Mouse (Mus musculus): ENCODE data around the gene Tmem156. TPM values are rescaled to one million over a fixed set of nuclear protein-coding genes. Genes with fewer than 3 reads are reported as not detected.
A peak's percentile ranks its signal among the peaks of the same experiment; 100 is the strongest.

The Tmem156 gene
- total RNA-seq, 2 experiments from 2014 or later, result 0.57 to 0.67 TPM

DNA sequence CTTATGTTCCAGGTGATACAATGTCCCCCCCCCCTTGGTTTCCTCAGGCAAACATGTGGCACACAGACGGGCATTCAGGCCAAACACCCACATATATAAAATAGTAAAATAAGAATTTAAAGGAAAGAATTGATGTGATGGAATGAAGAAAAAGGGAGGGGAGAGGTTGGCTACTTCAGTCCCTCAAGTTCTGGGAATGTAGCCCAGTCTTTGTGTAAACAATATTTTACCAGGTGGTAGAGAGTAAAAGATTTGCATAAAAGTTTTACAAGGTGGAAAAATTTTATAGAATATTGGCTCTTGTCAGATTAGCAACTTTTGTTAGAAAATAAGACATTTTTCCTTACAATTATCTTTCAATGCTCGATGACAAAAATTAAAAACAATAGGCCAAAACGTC is 4.9 kb upstream of the Tmem156 start:
- no peak for DNase-seq

DNA sequence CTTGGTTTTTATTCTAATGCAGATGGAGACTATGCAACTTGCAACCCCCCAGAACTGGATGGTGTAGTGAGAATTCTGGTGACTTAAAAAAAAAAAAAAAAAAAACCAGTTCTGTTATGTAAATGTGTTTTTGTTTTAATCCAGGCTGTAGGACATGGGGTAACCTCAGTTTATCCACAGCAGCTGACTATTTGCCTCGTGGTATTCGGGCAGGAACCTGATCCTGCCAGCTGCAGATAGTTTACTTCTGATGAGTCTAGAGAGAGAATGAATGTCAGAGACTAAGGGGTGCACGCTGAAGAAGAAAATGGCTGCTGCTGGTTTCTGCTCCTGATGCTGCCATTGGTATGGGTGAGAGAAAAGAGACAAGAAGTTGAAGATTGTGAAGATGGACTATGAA is 4.2 kb upstream of the Tmem156 start:
- no peak for DNase-seq

DNA sequence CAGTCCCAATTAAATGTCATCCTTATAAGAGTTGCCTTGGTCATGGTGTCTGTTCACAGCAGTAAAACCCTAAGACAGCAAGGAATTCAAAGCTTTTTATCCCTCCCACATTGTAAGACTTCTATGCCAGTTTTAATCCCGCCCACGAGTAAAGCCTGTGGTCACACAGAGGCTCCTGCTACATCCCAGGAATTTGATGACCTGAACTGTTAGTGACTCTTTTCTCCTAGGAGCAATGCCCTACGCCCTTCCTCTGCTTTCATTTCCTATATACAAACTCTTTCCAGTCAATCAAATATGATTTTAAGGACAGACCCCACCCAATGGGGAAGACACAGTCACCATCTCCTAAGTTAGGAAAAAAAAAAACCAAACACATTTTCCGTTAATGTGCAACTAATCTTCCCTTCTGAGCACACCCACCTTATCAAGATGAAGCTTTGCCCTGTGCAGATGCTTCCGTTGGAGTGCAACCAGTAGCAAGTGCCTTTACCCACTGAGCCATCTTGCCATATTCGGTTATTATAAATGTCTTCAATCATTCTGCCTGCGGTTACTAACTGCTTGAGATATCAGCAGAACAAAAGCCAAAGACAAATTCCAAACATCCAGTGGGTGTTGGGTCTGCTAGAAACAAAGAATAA is 3.1 kb upstream of the Tmem156 start:
- no peak for DNase-seq

DNA sequence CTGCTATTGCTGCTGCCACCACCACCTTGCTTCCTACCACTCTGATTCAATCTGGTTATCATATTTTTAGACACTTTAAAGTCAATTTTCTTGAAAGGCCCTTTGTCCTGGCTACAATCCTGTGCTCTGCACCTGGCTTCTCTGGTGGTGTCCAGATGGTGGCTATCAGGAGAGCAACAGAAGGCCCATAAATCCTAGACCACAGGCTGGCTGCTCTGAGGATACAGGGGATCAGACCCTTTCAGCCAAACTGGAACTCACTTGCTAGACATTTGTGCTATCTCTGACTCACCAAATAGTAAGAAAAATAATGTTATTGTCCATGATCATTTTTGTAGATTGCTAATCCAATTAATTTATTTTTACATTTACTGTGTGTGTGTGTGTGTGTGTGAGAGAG is 1.8 kb upstream of the Tmem156 start:
- DNase-seq, result no peak

DNA sequence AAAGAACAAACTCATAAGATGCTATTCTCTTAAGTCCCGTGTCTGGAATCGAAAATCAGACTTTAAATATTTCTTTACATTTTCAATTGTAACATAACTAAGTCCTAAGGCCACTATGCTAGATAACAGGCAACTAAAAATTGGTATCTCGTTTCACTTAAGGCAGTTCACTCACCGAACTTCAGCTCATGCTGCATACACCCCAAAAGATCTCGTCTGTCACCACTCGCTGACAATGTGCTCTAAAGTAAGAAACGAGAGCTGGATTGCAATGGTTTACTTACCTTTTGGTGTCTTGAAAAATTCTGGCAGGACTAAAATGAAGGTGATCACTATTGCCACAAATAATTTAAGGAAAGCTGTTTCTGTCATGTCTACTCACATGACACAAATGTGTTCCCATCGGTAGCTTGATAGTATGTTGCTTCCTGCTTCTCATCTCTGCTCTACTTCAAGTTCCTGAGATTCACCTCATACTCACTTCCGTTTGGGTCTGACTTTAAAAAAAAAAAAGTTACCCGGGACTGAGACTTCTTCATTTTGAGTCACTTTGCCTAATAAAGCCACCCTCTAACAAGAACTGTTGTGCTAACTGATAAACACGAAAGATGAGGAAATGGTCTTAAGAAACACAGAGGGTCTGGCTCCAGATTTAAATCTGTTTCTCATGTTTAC is 611 bp downstream of the Tmem156 start:
- no peak for DNase-seq

DNA sequence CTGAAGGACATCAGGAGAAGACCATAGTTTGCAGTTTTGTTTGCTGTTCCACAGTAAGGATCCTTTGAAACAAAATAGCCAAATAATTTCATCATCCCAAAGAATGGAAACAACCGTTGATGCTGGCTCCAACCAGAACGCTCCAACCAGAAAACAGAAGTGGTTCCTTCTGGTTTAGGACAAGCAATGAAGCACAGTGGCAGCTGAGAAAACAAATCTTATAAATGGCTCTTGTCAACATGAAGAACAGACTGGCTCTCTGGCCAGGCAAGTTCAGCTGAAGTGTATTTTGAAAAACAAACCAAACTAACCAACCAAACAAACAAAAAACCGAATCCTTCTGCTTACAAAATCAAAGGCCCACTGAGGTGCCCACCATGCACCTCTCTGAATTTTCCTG is 2.2 kb downstream of the Tmem156 start:
- no peak for DNase-seq

DNA sequence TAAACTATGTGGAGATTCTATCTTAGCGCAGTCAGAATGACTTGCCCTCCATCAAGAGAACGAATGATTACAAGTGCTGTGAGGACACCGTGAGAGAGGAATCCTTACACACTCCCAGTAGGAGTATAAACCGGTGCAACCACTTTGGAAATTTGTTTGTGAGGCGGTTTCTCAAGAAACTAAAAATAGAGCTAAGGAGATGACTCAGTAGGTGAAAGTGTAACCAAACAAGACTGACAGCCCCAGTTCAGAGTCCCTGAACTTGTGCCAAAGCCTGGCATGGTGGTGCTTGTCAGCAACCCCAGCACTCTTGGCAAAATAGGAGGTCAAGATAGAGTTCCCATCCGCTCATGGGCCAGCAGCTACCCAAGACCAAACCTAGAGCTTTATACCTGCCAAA is 5.4 kb downstream of the Tmem156 start:
- peak; percentile 76 for DNase-seq

DNA sequence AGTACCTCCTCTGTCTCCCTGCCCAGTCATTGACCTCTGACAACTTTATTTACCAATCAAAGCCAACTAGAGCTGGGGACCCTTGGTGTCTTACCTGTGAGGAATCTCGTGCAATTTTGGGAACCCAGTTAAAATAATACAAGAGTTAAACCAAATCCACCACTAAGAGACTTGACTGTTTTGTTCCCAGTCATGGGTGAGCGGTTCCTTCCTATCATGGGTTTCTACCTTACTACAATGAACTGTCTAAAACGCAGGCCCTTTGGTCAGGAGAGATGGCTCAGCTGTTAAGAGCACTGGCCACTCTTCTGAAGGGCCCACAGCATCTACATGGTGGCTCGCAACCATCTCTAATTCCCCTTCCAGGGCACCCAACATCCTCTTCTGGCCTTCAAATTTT is 10.1 kb downstream of the Tmem156 start:
- DNase-seq, result no peak

DNA sequence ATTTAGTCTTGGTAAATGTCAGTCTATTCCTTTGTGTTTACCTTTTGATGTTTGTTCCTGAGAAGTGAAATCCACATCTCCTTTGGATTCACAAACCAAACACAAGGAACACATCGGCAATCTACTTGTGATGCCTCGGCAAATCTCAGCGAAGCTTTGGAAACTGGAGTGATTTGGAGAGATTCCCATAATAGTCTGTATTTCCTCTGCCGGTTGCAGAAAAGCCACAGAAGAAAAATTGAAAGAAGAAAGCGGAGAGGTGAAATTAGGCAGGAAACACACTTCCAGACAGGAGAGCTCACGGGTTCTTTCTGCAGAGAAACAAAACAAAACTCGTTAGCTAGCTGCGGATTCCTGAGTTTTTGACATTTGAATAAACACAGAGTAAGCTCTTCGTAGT is 12.1 kb downstream of the Tmem156 start:
- no peak for DNase-seq

DNA sequence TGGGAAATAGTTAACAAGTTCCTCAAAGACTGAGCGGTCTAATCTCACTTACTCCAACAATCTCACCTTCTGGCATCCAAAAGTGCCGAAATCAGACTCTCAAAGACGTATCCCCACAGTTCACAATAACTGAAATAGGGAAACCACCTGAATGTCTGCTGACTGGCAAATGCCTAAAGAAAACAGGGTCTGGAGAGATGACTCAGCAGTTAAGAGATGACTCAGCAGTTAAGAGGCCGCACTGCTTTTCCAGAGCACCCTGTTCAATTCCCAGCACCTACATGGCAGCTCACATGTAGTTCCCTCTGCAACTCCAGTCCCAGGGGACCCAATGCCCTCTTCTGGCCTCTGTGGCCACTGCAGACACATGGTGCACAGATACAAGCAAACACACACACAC is 13.9 kb downstream of the Tmem156 start:
- DNase-seq, result no peak

DNA sequence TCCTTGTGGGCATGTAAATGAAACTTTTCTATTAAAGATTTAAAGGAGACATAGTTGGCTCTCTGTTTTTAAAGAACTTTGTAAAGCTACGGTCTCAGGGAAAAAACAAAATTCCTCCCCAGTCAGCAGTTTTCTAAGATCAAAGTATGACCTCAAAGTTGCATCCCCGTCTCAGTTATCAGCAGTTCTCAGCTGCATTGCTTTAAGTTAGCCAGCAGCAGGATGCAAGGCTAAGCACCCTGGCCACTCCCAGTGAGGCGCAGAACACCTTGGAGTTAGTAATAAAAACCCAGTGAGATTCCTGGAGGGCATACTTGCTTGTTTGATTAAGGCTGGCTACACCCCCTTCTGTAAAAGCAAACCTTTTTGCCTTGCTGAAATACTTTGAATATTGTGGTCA is 15.2 kb downstream of the Tmem156 start:
- DNase-seq, result no peak

DNA sequence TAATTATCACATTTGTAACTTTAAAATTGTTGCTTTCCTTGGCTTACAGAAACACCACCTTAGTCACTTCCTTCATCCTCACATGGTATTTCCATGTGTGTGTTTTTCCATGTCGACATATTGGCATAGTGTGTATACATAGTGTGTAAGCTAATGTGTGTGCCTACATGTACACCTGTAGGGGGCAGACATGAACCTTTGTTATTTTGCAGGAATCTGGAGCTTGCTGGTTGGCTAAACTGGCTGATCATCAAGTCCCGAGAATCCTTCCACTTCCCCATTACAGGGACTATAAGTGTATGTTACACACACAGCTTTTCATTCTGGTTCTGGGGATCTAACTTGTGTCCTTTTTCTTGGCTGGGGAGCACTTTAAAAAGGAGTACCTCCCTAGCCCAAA is 15.8 kb downstream of the Tmem156 start:
- DNase-seq, result no peak

DNA sequence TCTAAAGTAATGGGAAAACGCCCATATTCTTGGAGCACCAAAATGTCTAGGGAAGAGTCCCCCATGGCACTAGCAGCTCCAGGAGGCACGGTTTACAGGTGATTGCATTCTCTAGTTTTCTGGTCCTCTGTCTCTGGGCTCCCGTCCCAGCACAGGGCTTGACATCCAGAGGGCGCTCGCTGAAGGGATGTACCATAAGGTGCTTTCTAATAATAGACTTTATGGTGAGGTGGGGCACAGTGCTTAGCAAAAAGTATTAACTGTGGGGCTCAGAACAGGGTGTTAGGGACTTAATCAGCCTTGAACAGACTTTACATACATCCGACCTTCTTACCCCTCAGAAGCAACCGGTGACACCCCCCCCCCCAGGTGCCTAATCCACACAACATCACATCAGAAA is 17.2 kb downstream of the Tmem156 start:
- peak; percentile 26 for DNase-seq

DNA sequence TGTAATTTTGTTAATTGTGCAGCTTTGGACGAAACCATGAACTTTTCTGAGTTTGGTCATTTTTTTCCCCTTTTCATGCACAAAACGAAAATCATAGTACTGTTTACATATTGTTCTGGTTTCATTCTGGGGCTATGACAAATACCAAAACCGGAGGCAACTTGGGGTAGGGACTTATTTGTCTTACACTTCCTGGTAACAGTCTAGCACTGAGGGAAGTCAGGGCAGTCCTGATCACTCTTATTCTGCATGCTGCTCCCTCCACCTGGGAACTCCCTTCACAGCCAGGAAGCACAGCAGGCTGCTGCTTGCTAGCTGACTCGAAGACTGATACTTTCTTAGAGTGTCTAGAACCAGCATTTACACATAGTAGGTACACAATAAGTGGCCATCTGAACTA is 18.7 kb downstream of the Tmem156 start:
- no peak for DNase-seq

DNA sequence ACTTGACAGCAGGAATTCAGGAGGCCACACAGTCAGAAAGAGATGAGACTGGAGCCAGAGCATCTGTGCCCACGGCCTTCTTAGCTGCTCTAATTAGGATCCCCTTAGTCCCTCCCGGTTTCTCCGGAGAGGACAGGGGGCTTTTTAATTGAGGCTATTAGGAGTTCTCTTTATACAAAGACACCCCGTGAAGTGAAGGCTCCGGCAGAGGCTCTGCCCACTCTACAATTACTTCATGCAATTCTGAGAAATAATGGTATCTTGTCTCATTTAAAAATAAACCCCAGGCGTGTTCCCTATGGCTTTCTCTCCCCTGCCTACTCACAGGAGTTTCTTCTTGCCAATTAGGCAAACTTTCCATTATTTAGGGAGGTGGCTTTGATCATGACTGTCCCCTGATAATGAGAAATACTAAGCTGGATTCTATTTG is 20.2 kb downstream of the Tmem156 start:
- no peak for DNase-seq

DNA sequence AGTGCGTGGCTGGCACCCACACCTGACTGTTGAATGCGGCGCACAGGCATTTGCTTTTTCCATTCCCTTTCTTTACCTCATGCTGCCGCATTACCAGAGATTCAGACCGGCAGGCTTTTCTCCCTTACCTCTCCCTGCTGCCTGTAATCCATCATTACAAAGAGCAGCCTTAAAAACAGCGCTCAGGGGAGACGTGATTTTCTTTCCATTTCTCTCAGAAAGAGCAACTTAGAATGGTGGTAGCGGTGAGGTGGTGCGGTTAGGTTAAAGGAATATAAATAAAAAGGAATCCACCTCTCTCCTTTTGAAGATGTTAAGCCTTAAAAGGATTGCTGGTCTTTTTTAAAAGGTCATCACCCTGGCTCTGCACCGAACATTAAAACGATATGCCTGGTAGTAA is 22.1 kb downstream of the Tmem156 start:
- DNase-seq, result no peak

DNA sequence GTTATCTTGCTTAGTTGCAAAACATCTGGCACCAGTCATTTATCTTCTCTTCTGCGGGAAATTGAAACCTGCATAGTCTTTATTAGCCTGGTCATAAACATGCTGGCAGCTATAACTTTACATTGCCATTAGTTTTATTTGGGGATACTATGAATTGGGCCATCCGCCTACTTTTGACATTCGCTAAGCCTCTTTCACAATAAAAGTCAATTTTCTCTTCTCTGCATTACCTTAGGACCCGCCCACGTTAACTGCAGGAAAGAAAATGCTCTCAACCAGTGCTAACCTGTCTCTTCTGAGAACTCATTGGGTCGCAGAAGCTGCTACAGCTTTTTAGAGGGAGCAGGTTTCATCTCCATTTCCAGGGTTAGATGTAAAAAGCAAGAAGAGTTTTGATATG is 23.8 kb downstream of the Tmem156 start:
- DNase-seq, result no peak

DNA sequence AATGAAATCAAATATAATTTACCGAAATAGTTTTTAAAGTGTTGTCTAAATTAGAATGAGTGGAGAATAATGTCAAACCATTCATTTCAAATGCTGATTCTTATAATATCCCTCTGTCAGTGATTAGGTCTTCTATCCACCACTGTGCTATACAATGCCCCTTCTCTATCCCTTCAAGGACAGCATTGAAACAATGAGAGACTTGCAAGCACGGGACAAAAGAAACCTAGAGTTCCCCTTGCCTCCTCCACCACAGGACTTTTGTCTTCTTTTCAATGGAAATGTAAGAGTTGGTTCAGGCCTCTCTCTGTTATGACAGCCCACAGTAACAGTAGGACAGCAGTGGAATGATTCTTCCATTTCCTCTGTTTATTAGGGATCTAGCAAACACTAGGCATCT is 28.7 kb downstream of the Tmem156 start:
- DNase-seq, result no peak

DNA sequence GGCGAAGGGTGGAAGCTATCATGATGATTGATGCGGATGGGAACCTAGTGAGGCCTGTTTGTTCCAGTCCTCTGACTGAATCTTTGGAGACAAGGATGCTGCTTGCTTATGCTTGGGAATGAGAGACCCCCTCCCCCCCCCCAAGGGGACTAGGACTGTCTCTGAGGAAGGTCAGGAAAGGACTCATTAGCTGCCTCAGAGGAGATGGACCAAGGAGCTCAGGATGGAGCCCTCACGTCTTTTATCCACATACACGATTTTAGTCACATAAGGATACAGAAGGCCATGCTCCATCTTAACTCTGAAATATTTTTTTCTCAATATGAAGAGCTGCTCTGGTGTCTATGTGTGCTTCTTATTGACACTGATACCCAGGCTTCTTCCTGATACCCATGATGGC is 29.7 kb downstream of the Tmem156 start:
- no peak for DNase-seq

DNA sequence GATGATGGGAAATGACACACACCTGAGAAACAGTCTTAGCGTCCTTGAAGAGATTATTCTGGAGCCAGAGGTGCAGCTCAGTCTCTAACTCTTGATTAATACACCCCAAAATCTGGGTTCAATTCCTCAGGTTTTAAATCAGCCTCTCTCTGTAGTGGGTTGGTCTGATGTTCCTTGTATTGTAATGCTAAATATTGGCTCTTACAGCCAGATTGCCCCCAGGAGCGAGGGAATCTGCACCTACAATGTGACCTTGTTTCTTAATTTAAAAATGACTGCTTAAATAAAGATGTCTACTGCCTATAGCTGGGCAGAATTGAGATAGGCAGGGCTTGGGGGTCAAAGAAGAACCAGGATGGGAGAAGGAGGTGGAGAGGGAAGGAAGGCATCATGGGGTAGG is 32.1 kb downstream of the Tmem156 start:
- no peak for DNase-seq

DNA sequence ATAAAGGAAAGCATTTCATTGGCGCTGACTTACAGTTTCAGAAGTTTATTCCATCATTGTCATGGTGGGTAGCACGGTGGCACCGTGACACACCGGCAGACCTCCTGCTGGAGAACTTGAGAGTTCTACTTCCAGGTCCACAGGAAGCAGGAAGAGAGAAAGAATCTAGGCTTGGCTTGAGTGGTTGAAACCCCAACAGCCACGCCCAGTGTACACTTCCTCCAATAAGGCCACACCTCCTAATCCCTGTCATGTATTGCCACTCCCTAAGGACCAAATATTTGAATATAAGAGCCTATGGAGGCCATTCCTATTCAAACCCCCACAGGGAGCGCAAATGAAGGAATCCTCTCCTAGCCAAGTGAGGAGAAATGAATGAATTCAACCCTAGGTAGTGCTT is 34.3 kb downstream of the Tmem156 start:
- no peak for DNase-seq

DNA sequence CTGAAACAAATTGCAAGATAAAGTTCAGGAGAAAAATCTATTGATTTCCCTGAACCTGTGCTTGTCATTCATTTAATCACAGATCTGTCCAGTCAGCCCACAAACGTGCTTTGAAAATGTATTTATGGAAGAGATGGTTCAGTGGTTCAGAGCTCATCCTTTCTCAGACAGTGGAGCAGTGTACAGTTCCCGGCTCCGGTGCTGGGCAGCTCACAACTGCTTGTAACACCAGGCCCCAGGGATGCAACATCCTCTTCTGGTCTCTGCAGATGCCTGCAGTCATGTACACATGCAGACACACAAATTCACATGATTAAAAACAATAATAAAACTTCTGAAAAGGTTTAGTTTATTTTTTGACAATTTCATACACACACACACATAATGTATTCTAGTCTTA is 40.4 kb downstream of the Tmem156 start:
- DNase-seq, result no peak

DNA sequence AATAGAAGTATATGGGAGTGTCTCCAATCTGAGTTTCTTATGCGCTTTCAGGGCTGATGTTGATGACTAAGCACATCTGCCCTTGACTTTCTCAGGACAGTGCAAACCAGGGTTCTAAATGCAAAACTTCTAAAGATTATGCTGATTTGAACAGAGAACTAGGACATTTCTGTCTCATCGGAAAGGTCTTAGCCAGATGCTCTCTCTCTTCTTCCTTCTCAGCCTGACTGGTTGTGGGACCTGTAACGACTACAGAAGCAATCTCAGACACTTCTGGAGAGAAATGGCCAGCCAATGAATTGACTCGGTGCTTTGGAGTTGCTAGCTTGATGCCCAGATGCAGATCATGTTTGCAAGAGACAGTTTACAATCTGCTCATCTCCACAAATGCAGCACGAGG is 42.1 kb downstream of the Tmem156 start:
- DNase-seq, result no peak

DNA sequence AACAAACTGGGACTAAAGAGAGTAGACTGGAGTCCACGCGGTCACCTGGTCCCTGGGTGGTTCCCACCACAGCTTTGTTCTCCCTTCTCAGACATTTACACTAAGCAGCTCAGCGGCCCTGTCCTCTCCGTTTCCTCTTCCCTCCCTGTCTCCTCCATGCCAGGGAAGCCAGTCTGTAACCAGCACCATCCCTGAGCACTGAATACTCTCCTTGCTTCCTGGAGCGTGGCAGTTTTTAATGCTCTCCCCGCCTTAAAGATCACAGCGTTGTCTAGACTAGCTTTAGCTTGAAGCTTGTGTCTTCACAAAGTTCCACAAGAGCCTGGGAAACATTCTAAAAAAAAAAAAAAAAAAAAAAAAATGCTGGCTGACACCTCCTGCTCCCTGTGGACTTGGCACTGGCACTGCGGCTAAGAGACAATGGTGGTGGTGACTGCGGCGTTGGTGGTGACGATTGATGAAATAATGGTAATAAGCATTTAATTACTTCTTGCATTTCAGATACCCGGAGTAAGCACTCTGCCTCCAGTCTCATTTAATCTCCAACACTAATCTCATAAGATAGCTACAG is 44.6 kb downstream of the Tmem156 start:
- DNase-seq, result no peak
